Mouse (Mus musculus): ENCODE results near the gene Rcl1. TPM values are rescaled to one million over a fixed set of nuclear protein-coding genes. Genes with fewer than 3 reads are reported as not detected.

The Rcl1 gene
- total RNA-seq, 1 experiment = 70.5 TPM

GRCm38 (mm10) chr19:29106261-29106660, 5.1 kb downstream of the Rcl1 start:
- in situ Hi-C loops (cut with MboI; ENCODE audit: low sequenced_read_pairs in 2 of 2, unreplicated experiment in 2 of 2) = no loop called here
- H3K4me3 ChIP-seq (ENCODE audit: insufficient read depth in 1 of 2, low read depth in 1 of 2, low read length in 2 of 2, poor library complexity in 1 of 2, severe bottlenecking in 1 of 2) = no peak overlapping the region
- TF ChIP-seq CHD2 (IDR thresholded peaks at IDR 0.05; ENCODE audit: low read depth, low read length) (no peak), ZNF384 (IDR thresholded peaks at IDR 0.05; ENCODE audit: low read depth, low read length) (no peak), ZC3H11A (IDR thresholded peaks at IDR 0.05; ENCODE audit: borderline replicate concordance, low read depth, low read length) (no peak), MAFK (IDR thresholded peaks at IDR 0.05; ENCODE audit: insufficient read depth, low read depth, low read length) (no peak), HCFC1 (IDR thresholded peaks at IDR 0.05; ENCODE audit: borderline replicate concordance, insufficient read depth, low read length) (no peak)
- no peak overlapping the region for H3K27ac ChIP-seq (ENCODE audit: insufficient read depth, low read depth, low read length, poor library complexity, severe bottlenecking)
- peaks cover 2 to 12% of the 10 kb centered on the region in 2 experiments; a peak in 1 of 4 replicates for H3K4me1 ChIP-seq (ENCODE audit: control insufficient read depth in 2 of 2, insufficient read depth in 2 of 2, low read length in 2 of 2, poor library complexity in 1 of 2)
- no peak for DNase-seq (ENCODE audit: low read depth, low spot score)
- H3K9ac ChIP-seq (ENCODE audit: insufficient read depth, low read depth, low read length, poor library complexity, severe bottlenecking) = no peak overlapping the region
- no peaks in the 10 kb centered on the region for H3K9me3 ChIP-seq (ENCODE audit: control insufficient read depth, insufficient read depth, low read depth, low read length)
- H3K36me3 ChIP-seq (ENCODE audit: control insufficient read depth, insufficient read depth, low read length, poor library complexity, severe bottlenecking) = no peaks in the 10 kb centered on the region

DNA sequence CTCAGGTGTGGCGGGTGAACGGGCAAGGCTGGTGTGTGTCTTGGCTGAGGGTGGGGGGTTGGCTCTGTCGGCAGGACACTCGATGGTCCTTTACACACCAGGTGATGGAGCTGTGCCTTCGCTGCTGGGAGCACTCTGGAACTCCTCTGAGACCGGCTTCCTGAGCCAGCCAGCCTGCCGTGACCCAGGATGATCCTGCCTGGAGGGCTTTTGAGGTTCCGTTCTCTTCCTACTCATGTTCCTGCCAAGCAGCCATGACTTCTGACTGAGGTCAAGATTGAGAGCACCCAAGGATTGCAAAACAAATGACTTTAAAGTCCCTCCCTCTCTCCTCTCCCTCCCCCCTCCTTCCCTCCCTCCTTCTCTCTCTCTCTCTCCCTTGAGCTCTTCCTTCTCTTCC, 11.5 kb downstream of the Rcl1 start:
- in situ Hi-C loops (cut with MboI; ENCODE audit: low sequenced_read_pairs in 2 of 2, unreplicated experiment in 2 of 2) = no loop called here
- Histone ChIP-seq H3K4me3 (ENCODE audit: insufficient read depth in 1 of 2, low read depth in 1 of 2, low read length in 2 of 2, poor library complexity in 1 of 2, severe bottlenecking in 1 of 2) (0 out of 4 replicates have a peak overlapping the region, but pooled peaks of 1 of the 2 experiments have one; percentile 28), H3K9me3 (ENCODE audit: control insufficient read depth, insufficient read depth, low read depth, low read length) (no peaks in the 10 kb centered on the region), H3K9ac (ENCODE audit: insufficient read depth, low read depth, low read length, poor library complexity, severe bottlenecking) (peak overlapping the region; percentile 55; the same call in 1 of the 2 replicates), H3K36me3 (ENCODE audit: control insufficient read depth, insufficient read depth, low read length, poor library complexity, severe bottlenecking) (peaks cover 8% of the 10 kb centered on the region; the same call in 1 of the 2 replicates), H3K27ac (ENCODE audit: insufficient read depth, low read depth, low read length, poor library complexity, severe bottlenecking) (no peak overlapping the region), H3K4me1 (ENCODE audit: control insufficient read depth in 2 of 2, insufficient read depth in 2 of 2, low read length in 2 of 2, poor library complexity in 1 of 2) (peaks cover 0 to 8% of the 10 kb centered on the region in 2 experiments; a peak in 1 of 4 replicates)
- TF ChIP-seq HCFC1 (IDR thresholded peaks at IDR 0.05; ENCODE audit: borderline replicate concordance, insufficient read depth, low read length) = no peak
- TF ChIP-seq ZC3H11A (IDR thresholded peaks at IDR 0.05; ENCODE audit: borderline replicate concordance, low read depth, low read length) = no peak
- no peak for DNase-seq (ENCODE audit: low read depth, low spot score)

DNA sequence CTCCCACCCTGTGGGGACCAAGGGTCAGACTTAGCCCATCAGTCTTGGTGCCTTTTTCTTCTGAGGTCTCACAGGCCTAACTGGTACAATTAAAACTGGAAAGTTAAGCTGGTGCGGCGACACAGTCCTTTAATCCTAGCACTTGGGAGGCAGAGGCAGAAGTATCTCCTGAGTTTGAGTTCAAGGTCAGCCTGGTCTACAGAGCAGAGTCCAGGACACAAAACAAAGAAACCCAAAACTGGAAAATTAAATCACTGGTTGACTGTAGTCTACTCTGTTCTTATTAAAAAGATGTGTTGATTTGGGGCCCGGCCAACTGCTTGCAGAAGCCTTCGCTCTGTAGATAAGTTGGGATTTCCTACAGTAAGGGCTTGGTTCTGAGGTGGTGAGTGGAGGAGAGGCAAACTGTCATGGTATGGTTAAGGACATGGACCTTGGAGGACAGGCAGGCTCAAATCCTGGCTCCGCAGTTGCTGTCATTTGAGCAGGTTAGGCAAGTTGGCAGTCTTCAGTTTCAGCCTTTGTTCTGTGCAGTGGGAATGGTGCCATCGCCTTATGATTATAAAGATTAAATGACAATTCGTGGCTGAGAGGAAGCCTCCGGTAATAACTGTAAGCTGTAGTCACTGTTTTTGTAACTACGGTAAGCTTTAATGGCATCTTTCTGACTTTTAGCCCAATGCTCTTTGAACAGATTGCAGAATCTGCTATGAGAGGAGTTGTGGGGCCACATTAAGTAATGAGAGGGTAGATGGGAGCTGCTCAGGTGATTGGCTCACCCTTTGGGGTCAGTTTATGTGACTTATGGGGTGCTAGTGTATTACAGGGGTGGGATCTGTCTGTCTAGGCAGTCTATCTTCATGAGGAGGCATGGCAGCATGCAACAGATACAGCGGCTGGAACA, 12.8 kb downstream of the Rcl1 start:
- no peak for DNase-seq (ENCODE audit: low read depth, low spot score)
- TF ChIP-seq HCFC1 (IDR thresholded peaks at IDR 0.05; ENCODE audit: borderline replicate concordance, insufficient read depth, low read length) (no peak), CHD2 (IDR thresholded peaks at IDR 0.05; ENCODE audit: low read depth, low read length) (no peak)
- in situ Hi-C loops (cut with MboI; ENCODE audit: low sequenced_read_pairs in 2 of 2, unreplicated experiment in 2 of 2) = no loop called here
- no peak overlapping the region for H3K27ac ChIP-seq (ENCODE audit: insufficient read depth, low read depth, low read length, poor library complexity, severe bottlenecking)
- H3K4me3 ChIP-seq (ENCODE audit: insufficient read depth in 1 of 2, low read depth in 1 of 2, low read length in 2 of 2, poor library complexity in 1 of 2, severe bottlenecking in 1 of 2) = no peak overlapping the region
- peaks cover 18% of the 10 kb centered on the region for H3K36me3 ChIP-seq (ENCODE audit: control insufficient read depth, insufficient read depth, low read length, poor library complexity, severe bottlenecking)
- H3K9ac ChIP-seq (ENCODE audit: insufficient read depth, low read depth, low read length, poor library complexity, severe bottlenecking) = no peak overlapping the region
- H3K9me3 ChIP-seq (ENCODE audit: control insufficient read depth, insufficient read depth, low read depth, low read length) = no peaks in the 10 kb centered on the region
- H3K4me1 ChIP-seq (ENCODE audit: control insufficient read depth in 2 of 2, insufficient read depth in 2 of 2, low read length in 2 of 2, poor library complexity in 1 of 2) = peaks cover 0 to 6% of the 10 kb centered on the region in 2 experiments; a peak in 1 of 4 replicates

DNA sequence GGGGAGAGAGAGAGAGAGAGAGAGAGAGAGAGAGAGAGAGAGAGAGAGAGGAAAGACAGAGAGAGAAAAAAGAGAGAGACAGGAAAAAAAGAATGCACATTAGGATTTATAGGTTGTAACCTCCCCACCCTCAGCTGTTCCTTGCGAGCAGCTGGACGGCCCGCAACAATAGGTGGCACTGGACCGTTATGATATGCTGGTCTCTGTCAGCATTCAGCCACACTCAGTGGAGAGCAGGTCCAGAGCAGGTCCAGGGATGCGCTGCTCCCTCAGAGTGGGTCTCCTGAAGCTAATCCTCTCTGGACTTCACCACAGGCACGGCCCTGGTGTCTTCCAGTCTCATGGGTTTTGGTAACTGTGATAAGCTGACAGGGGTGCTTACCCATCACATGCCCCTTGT, 15.6 kb downstream of the Rcl1 start:
- in situ Hi-C loops (cut with MboI; ENCODE audit: low sequenced_read_pairs in 2 of 2, unreplicated experiment in 2 of 2) = no loop called here
- H3K9me3 ChIP-seq (ENCODE audit: control insufficient read depth, insufficient read depth, low read depth, low read length) = no peaks in the 10 kb centered on the region
- H3K9ac ChIP-seq (ENCODE audit: insufficient read depth, low read depth, low read length, poor library complexity, severe bottlenecking) = no peak overlapping the region
- H3K36me3 ChIP-seq (ENCODE audit: control insufficient read depth, insufficient read depth, low read length, poor library complexity, severe bottlenecking) = peaks cover 31% of the 10 kb centered on the region
- H3K27ac ChIP-seq (ENCODE audit: insufficient read depth, low read depth, low read length, poor library complexity, severe bottlenecking) = no peak overlapping the region
- TF ChIP-seq ZNF384 (IDR thresholded peaks at IDR 0.05; ENCODE audit: low read depth, low read length) (no peak), HCFC1 (IDR thresholded peaks at IDR 0.05; ENCODE audit: borderline replicate concordance, insufficient read depth, low read length) (no peak), ZC3H11A (IDR thresholded peaks at IDR 0.05; ENCODE audit: borderline replicate concordance, low read depth, low read length) (no peak), CHD2 (IDR thresholded peaks at IDR 0.05; ENCODE audit: low read depth, low read length) (no peak), MAFK (IDR thresholded peaks at IDR 0.05; ENCODE audit: insufficient read depth, low read depth, low read length) (no peak)
- H3K4me3 ChIP-seq (ENCODE audit: insufficient read depth in 1 of 2, low read depth in 1 of 2, low read length in 2 of 2, poor library complexity in 1 of 2, severe bottlenecking in 1 of 2) = no peak overlapping the region
- peaks cover 0 to 6% of the 10 kb centered on the region in 2 experiments; a peak in 1 of 4 replicates for H3K4me1 ChIP-seq (ENCODE audit: control insufficient read depth in 2 of 2, insufficient read depth in 2 of 2, low read length in 2 of 2, poor library complexity in 1 of 2)
- DNase-seq (ENCODE audit: low read depth, low spot score) = no peak
